Mouse (Mus musculus) heart, postnatal 0 days (tissue): ENCODE data around the gene Camk2n1. TPM values are rescaled to one million over a fixed set of nuclear protein-coding genes. Genes with fewer than 3 reads are reported as not detected.

Experiments used
- ATAC-seq: fragments of 200-750 bp; cut with Nextera tagmentation; 2 replicates; pipeline ENCODE4 v1.8.0; 2017; ENCODE audit warnings: low read depth, moderate number of reproducible peaks, moderate library complexity; ENCODE audit not compliant: insufficient read depth
- DNase-seq: peaks from one replicate; pipeline ENCODE4 v3.0.0-alpha.2; 2016; ENCODE audit warnings: low spot score
- H3K27ac ChIP-seq: fragments of 300-500 bp; sonication (generic); 2 replicates; pipeline ENCODE4 v1.5.1; 2014; ENCODE audit warnings: low read depth, mild to moderate bottlenecking
- H3K27me3 ChIP-seq: fragments of 300-500 bp; sonication (generic); 2 replicates; pipeline ENCODE4 v1.6.1; 2014; ENCODE audit warnings: low read length, mixed read lengths; ENCODE audit not compliant: control insufficient read depth, insufficient read depth
- H3K36me3 ChIP-seq: fragments of 300-500 bp; sonication (generic); replicated peaks from 2 replicates; pipeline ENCODE4 v1.6.1; 2014; ENCODE audit warnings: low read length, mixed read lengths; ENCODE audit not compliant: control insufficient read depth, insufficient read depth
- H3K4me1 ChIP-seq: fragments of 300-500 bp; sonication (generic); 2 replicates; pipeline ENCODE4 v1.6.1; 2014; ENCODE audit warnings: antibody characterized with exemption; ENCODE audit not compliant: control insufficient read depth, insufficient read depth
- H3K4me2 ChIP-seq: fragments of 300-500 bp; sonication (generic); 2 replicates; pipeline ENCODE4 v1.6.1; 2014; ENCODE audit warnings: low read depth, mild to moderate bottlenecking, low read length, moderate library complexity
- H3K4me3 ChIP-seq: fragments of 300-500 bp; sonication (generic); 2 replicates; pipeline ENCODE4 v1.5.1; 2014; ENCODE audit warnings: low read depth, low read length
- H3K9ac ChIP-seq: fragments of 300-500 bp; sonication (generic); replicated peaks from 2 replicates; pipeline ENCODE4 v1.6.1; 2014; ENCODE audit warnings: low read depth, low read length, mixed read lengths
- H3K9me3 ChIP-seq: fragments of 300-500 bp; sonication (generic); replicated peaks from 2 replicates; pipeline ENCODE4 v1.6.1; 2016; ENCODE audit warnings: low read length; ENCODE audit not compliant: control insufficient read depth
- CTCF ChIP-seq: IDR thresholded peaks from 2 replicates; pipeline ENCODE4 v1.5.1; 2016; ENCODE audit warnings: antibody characterized with exemption, control low read depth, low read depth
- EP300 ChIP-seq: IDR thresholded peaks from 2 replicates; pipeline ENCODE4 v1.6.1; 2016; ENCODE audit warnings: antibody characterized with exemption, low read depth
- WGBS: fragments of 180-500 bp; shearing (Covaris S2); extraction: QIAGEN DNeasy Blood & Tissue Kit; methylation state at CpG from one replicate; pipeline ENCODE4 v1.1.7; 2014; 5-methylcytosine and 5-hydroxymethylcytosine counted together
- polyA plus RNA-seq: library from polyadenylated mRNA; unstranded; fragments of >200 nt; fragmentation: Nextera tagmentation; extraction: Ambion mirVana; gene quantifications from 2 replicates; pipeline ENCODE4 v1.2.1, GENCODE M21; 2015
- total RNA-seq: library from RNA; depleted of rRNA; stranded (reverse); fragments of >200 nt; gene quantifications from 2 replicates; pipeline ENCODE4 v1.2.3, GENCODE M21; 2014; ENCODE audit warnings: low replicate concordance

The Camk2n1 gene
- total and polyA plus RNA-seq, 2 experiments from 2014 or later, result 1.6 to 5.1 TPM

- Histone ChIP-seq H3K4me3 (peak overlapping the region; percentile 86), H3K9me3 (no peaks in the 10 kb centered on the region), H3K9ac (peak overlapping the region; percentile 64), H3K4me2 (peak overlapping the region; percentile 99), H3K36me3 (no peaks in the 10 kb centered on the region), H3K27me3 (peaks cover 73% of the 10 kb centered on the region), H3K4me1 (0 out of 2 replicates have a peak, but pooled peaks cover 6% of the 10 kb centered on the region), H3K27ac (peak overlapping the region; percentile 76; the same call in 1 of the 2 replicates)
- TF ChIP-seq EP300 (no peak), CTCF (no peak)
- ATAC-seq (0 out of 2 replicates have a peak, but pooled peaks have one; percentile 10), DNase-seq (no peak)
- WGBS, result under 1% methylated on average over 54 of the region's 58 CpGs
These were observed 1.2 kb downstream of the Camk2n1 start for GRCm38 (mm10) chr4:138455141-138455955.

DNA sequence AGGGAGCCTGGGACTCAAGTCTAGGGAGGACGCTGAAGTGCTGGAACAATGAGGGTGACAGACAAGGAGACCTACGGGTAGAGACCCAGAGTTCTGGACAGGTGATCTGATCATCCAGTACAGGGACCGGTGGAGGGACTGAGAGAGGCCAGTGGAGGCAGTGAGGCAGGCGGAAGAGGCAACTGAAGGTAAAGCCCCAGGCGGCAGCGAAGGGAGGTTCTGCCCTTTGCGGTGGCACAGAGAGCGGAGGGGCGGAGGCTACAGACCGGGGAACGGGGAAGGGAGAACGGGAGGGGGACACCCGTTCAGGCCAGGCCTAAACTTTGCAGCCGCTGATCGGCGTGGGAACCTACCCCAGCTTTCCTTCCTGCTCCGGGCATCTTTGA, 1.8 kb downstream of the Camk2n1 start:
- Histone ChIP-seq H3K36me3 (no peaks in the 10 kb centered on the region), H3K4me2 (peak overlapping the region; percentile 99), H3K4me1 (0 out of 2 replicates have a peak, but pooled peaks cover 6% of the 10 kb centered on the region), H3K27ac (no peak overlapping the region), H3K9ac (peak overlapping the region; percentile 64), H3K9me3 (no peaks in the 10 kb centered on the region), H3K4me3 (peak overlapping the region; percentile 86), H3K27me3 (peaks cover 73% of the 10 kb centered on the region)
- DNase-seq (no peak), ATAC-seq (no peak)
- 2% methylated on average over 16 of the region's 17 CpGs for WGBS
- no peak for TF ChIP-seq EP300

- no peak for ATAC-seq
- WGBS, result 14% methylated on average over 8 of the region's 8 CpGs
- peak overlapping the region; percentile 86 for H3K4me3 ChIP-seq
- 0 out of 2 replicates have a peak, but pooled peaks cover 6% of the 10 kb centered on the region for H3K4me1 ChIP-seq
- no peak for DNase-seq
- no peaks in the 10 kb centered on the region for H3K9me3 ChIP-seq
- TF ChIP-seq EP300, result no peak
- TF ChIP-seq CTCF, result no peak
- peaks cover 68% of the 10 kb centered on the region for H3K27me3 ChIP-seq
- H3K36me3 ChIP-seq, result no peaks in the 10 kb centered on the region
- H3K27ac ChIP-seq, result no peak overlapping the region
- H3K9ac ChIP-seq, result no peak overlapping the region
- H3K4me2 ChIP-seq, result peak overlapping the region; percentile 99
These were observed 2.4 kb downstream of the Camk2n1 start for GRCm38 (mm10) chr4:138456536-138456935.

GRCm38 (mm10) chr4:138457091-138457490, 3.0 kb downstream of the Camk2n1 start:
- TF ChIP-seq EP300, result no peak
- TF ChIP-seq CTCF, result no peak
- DNase-seq (no peak), ATAC-seq (no peak)
- Histone ChIP-seq H3K4me2 (no peak overlapping the region), H3K27me3 (peaks cover 63% of the 10 kb centered on the region), H3K9ac (no peak overlapping the region), H3K4me3 (no peak overlapping the region), H3K9me3 (no peaks in the 10 kb centered on the region), H3K36me3 (no peaks in the 10 kb centered on the region), H3K27ac (no peak overlapping the region), H3K4me1 (0 out of 2 replicates have a peak, but pooled peaks cover 6% of the 10 kb centered on the region)
- WGBS, result 58% methylated on average over 4 of the region's 4 CpGs

- no peak overlapping the region for H3K27ac ChIP-seq
- TF ChIP-seq CTCF (no peak), EP300 (no peak)
- DNase-seq, result no peak
- H3K9me3 ChIP-seq, result no peaks in the 10 kb centered on the region
- ATAC-seq, result no peak
- H3K27me3 ChIP-seq, result peaks cover 52% of the 10 kb centered on the region
- no peaks in the 10 kb centered on the region for H3K36me3 ChIP-seq
- H3K4me3 ChIP-seq, result no peak overlapping the region
- H3K4me2 ChIP-seq, result no peak overlapping the region
- 74% methylated on average over 7 of the region's 7 CpGs for WGBS
- H3K4me1 ChIP-seq, result peaks cover 7% of the 10 kb centered on the region
- H3K9ac ChIP-seq, result no peak overlapping the region
These were observed 4.1 kb downstream of the Camk2n1 start for GRCm38 (mm10) chr4:138458171-138458570.
